Mouse (Mus musculus) ovary, postnatal 36 days (tissue): ENCODE results near the gene Atxn7l3.
A peak's percentile ranks its signal among the peaks of the same experiment; 100 is the strongest.

ENCODE experiments used
- DNase-seq: peaks from one replicate; pipeline ENCODE4 v3.0.0; 2022; ENCODE audit warnings: low spot score, mixed read lengths

The Atxn7l3 gene

GRCm38 (mm10) chr11:102263211-102263610 is 33.2 kb downstream of the Atxn7l3 start:
- DNase-seq = no peak

GRCm38 (mm10) chr11:102258521-102258920 is 37.9 kb downstream of the Atxn7l3 start:
- no peak for DNase-seq

GRCm38 (mm10) chr11:102258095-102258494 is 38.3 kb downstream of the Atxn7l3 start:
- DNase-seq = no peak

GRCm38 (mm10) chr11:102257514-102257913 is 38.9 kb downstream of the Atxn7l3 start:
- DNase-seq = no peak

GRCm38 (mm10) chr11:102249351-102250090 is 46.9 kb downstream of the Atxn7l3 start:
- no peak for DNase-seq

- peak; percentile 88 for DNase-seq
Measured at GRCm38 (mm10) chr11:102248630-102249230, 47.7 kb downstream of the Atxn7l3 start, which contains the start of gene BC030867. BC030867 (plus strand) TSS chr11:102248882.

- DNase-seq = no peak
Measured at GRCm38 (mm10) chr11:102246871-102247270, 49.6 kb downstream of the Atxn7l3 start.

GRCm38 (mm10) chr11:102246273-102246635 is 50.2 kb downstream of the Atxn7l3 start:
- no peak for DNase-seq

- no peak for DNase-seq
Measured at GRCm38 (mm10) chr11:102245581-102246272, 50.7 kb downstream of the Atxn7l3 start.

- DNase-seq = peak; percentile 53
Measured at GRCm38 (mm10) chr11:102244926-102245449, 51.4 kb downstream of the Atxn7l3 start.

- DNase-seq = no peak
Measured at GRCm38 (mm10) chr11:102241874-102242273, 54.6 kb downstream of the Atxn7l3 start.

- DNase-seq = no peak
Measured at GRCm38 (mm10) chr11:102241246-102241645, 55.2 kb downstream of the Atxn7l3 start.

- no peak for DNase-seq
Measured at GRCm38 (mm10) chr11:102240636-102241035, 55.8 kb downstream of the Atxn7l3 start.
